Mouse (Mus musculus) C2C12 (cell line): ENCODE measurements at regions not wholly inside any gene's neighbourhood (a gene's known extent, or its start where the extent isn't known, plus 50 kb on each side); places are given as distances from the start of the nearest gene placed in this dataset.

Source experiments
- CEBPB ChIP-seq: IDR thresholded peaks from one replicate; pipeline ENCODE4 v1.6.1; 2011; ENCODE audit warnings: low read depth, mild to moderate bottlenecking, control low read depth, moderate library complexity
- CTCF ChIP-seq: IDR thresholded peaks from one replicate; pipeline ENCODE4 v1.5.1; 2011; ENCODE audit not compliant: control insufficient read depth, insufficient read depth, insufficient read length
- MAX ChIP-seq: IDR thresholded peaks from one replicate; pipeline ENCODE4 v1.6.1; 2011; ENCODE audit warnings: mild to moderate bottlenecking, control low read depth
- MYOG ChIP-seq: IDR thresholded peaks from one replicate; pipeline ENCODE4 v1.6.1; 2011; ENCODE audit not compliant: control insufficient read depth, insufficient read length; ENCODE audit errors: extremely low read depth
- USF1 ChIP-seq: IDR thresholded peaks from one replicate; pipeline ENCODE4 v1.6.1; 2011; ENCODE audit warnings: low read depth, mild to moderate bottlenecking, control low read depth, moderate library complexity

GRCm38 (mm10) chr12:59683235-59683634 is 463.7 kb upstream of the Fbxo33 start:
- TF ChIP-seq CTCF (no peak), MAX (no peak), MYOG (no peak), USF1 (no peak), CEBPB (no peak)
